Mouse (Mus musculus) thymus, adult 18-20 months (tissue): ENCODE measurements around the gene Trex2.

Experiments
- DNase-seq, 2 experiments: peaks; one replicate each; pipeline ENCODE4 v3.0.0; 2022; ENCODE audit warnings: mixed read lengths in 2 of 2

Gene Trex2

GRCm38 (mm10) chrX:73435252-73435651, at the start of gene Trex2:
TSS of gene Trex2 (minus strand) at chrX:73435344.
- DNase-seq = no peak

- no peak for DNase-seq
Observed at GRCm38 (mm10) chrX:73484870-73485269, 49.7 kb upstream of the Trex2 start.

GRCm38 (mm10) chrX:73484076-73484475, 48.9 kb upstream of the Trex2 start:
- no peak for DNase-seq

GRCm38 (mm10) chrX:73483484-73483810, 48.3 kb upstream of the Trex2 start, which contains the start of gene Bgn:
TSS of gene Bgn (plus strand) at chrX:73483602.
- no peak for DNase-seq

- DNase-seq = no peak
Observed at GRCm38 (mm10) chrX:73482643-73483483, 47.7 kb upstream of the Trex2 start.

GRCm38 (mm10) chrX:73480334-73480733, 45.2 kb upstream of the Trex2 start:
- no peak for DNase-seq

GRCm38 (mm10) chrX:73479656-73480055, 44.5 kb upstream of the Trex2 start:
- DNase-seq = no peak

- DNase-seq = no peak
Observed at GRCm38 (mm10) chrX:73477500-73477899, 42.4 kb upstream of the Trex2 start.

GRCm38 (mm10) chrX:73476621-73477020, 41.5 kb upstream of the Trex2 start:
- DNase-seq = no peak

GRCm38 (mm10) chrX:73475658-73476256, 40.6 kb upstream of the Trex2 start:
- no peak for DNase-seq

- no peak for DNase-seq
Observed at GRCm38 (mm10) chrX:73474340-73475165, 39.4 kb upstream of the Trex2 start.

GRCm38 (mm10) chrX:73471764-73472163, 36.6 kb upstream of the Trex2 start:
- DNase-seq = no peak

- no peak for DNase-seq
Observed at GRCm38 (mm10) chrX:73468752-73469151, 33.6 kb upstream of the Trex2 start.

GRCm38 (mm10) chrX:73468330-73468729, 33.2 kb upstream of the Trex2 start:
- DNase-seq = no peak

- no peak for DNase-seq
Observed at GRCm38 (mm10) chrX:73467446-73468241, 32.5 kb upstream of the Trex2 start.

- DNase-seq = no peak
Observed at GRCm38 (mm10) chrX:73465483-73466186, 30.5 kb upstream of the Trex2 start.

- DNase-seq = no peak
Observed at GRCm38 (mm10) chrX:73460792-73461191, 25.6 kb upstream of the Trex2 start.

GRCm38 (mm10) chrX:73458877-73459392, 23.8 kb upstream of the Trex2 start, which contains the start of gene Haus7:
TSS of gene Haus7 (minus strand) at chrX:73459044.
- peak; percentile 90 to 93 for DNase-seq

GRCm38 (mm10) chrX:73451949-73452348, 16.8 kb upstream of the Trex2 start:
- DNase-seq = peak; percentile 4 to 25

- no peak for DNase-seq
Observed at GRCm38 (mm10) chrX:73441428-73441827, 6.3 kb upstream of the Trex2 start.

- DNase-seq = no peak
Observed at GRCm38 (mm10) chrX:73432850-73433249, 2.3 kb downstream of the Trex2 start.

GRCm38 (mm10) chrX:73430036-73430435, 5.1 kb downstream of the Trex2 start:
- no peak for DNase-seq
